Mouse (Mus musculus) B cell, adult 67 days (primary cell): ENCODE results near the gene Kctd10. TPM values are rescaled to one million over a fixed set of nuclear protein-coding genes. Genes with fewer than 3 reads are reported as not detected.

ENCODE experiments used
- total RNA-seq, 2 experiments: library from RNA; stranded (reverse); gene quantifications; 4 replicates each; pipeline ENCODE4 v1.2.4; 2023

Kctd10 gene
- total RNA-seq = 10 to 100 TPM; 76.2 to 76.3 TPM

DNA sequence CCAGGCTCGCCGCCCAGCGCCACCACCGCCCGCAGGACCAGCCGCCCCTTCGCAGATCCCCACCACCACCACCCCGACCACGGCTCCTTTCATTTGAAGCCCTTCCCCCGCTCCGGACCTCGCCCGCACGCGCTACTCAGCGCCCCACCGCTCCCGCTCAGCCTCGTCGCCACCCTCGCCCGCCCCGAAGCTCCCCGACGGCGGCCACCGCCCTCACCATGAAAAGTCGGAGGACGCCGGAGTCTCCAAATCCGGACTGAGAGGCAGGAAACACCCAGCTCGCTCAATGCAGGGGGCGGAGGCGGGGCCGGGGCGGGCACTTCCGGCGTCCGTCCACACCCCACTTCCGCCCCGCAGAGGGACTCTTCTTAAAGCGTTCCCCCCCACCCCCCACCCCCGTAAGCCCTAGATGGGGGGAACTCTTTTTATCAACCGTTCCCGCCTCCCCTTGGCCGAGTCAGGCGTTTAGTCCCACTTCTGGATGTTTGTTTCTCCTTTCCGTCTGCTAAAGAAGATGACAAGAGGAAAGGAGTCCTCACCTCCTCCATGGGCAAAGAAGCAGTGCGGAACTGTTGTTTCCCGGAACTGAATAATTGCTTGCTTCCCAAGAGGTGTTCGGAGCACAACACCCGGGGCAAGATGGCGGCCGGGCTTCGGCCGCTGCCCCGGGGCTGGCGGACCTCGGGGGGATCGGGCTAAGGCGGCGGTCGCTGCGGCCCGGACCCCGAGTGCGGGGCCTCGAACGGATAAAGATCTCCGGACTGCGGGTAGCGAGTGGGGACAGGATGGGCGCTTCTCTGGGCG is at the start of gene Kctd10, which contains the start of gene Ube3b:
TSS of gene Kctd10 (minus strand) at position 300 of the 804 bp plus-strand sequence.
TSS of gene Ube3b (plus strand) at position 399 of the 804 bp plus-strand sequence.

Other genes with a start within 250 kb of the Kctd10 start
- gene Acacb, start 234.0 kb downstream of the Kctd10 start, total RNA-seq = 1 to 10 TPM; 3.3 to 3.8 TPM
- not detected for gene Foxn4, start 106.7 kb downstream of the Kctd10 start, total RNA-seq
- 10 to 100 TPM; 30.3 to 31.1 TPM for gene Myo1h, start 91.3 kb downstream of the Kctd10 start, total RNA-seq
- 10 to 100 TPM; 53.3 to 57.7 TPM for gene Ube3b, start 99 bp upstream of the Kctd10 start, total RNA-seq
- 10 to 100 TPM in 1 of 2 experiments, 1 to 10 TPM in 1; 8.5 to 11.3 TPM for gene Mmab, start 63.6 kb upstream of the Kctd10 start, total RNA-seq
- 10 to 100 TPM; 10.8 to 11.0 TPM for gene Mvk, start 63.8 kb upstream of the Kctd10 start, total RNA-seq
- 1 to 10 TPM; 8.9 to 9.2 TPM for gene Fam222a, start 187.5 kb upstream of the Kctd10 start, total RNA-seq